Mouse (Mus musculus) spleen, adult 2 months (tissue): ENCODE measurements around the gene Ackr4. TPM values are rescaled to one million over a fixed set of nuclear protein-coding genes. Genes with fewer than 3 reads are reported as not detected.

Experiments
- DNase-seq, 2 experiments: peaks; one replicate each; pipeline versions ENCODE4 v3.0.0 to v3.0.0-alpha.2; 2012 to 2021; ENCODE audit warnings: low spot score in 2 of 2, low read depth in 1 of 2
- H3K27ac ChIP-seq: fragments of 200-500 bp; 2 replicates; pipeline ENCODE4 v1.5.1; 2012; ENCODE audit warnings: low read length, inconsistent platforms; ENCODE audit not compliant: insufficient read depth
- H3K27me3 ChIP-seq: fragments of 200-500 bp; 2 replicates; pipeline ENCODE4 v1.6.1; 2012; ENCODE audit warnings: mild to moderate bottlenecking, moderate library complexity, low read length, inconsistent platforms; ENCODE audit not compliant: control insufficient read depth, insufficient read depth
- H3K36me3 ChIP-seq: fragments of 200-500 bp; 2 replicates; pipeline ENCODE4 v1.6.1; 2012; ENCODE audit warnings: mild to moderate bottlenecking, low read length, inconsistent platforms; ENCODE audit not compliant: control insufficient read depth, insufficient read depth
- H3K4me1 ChIP-seq: fragments of 200-500 bp; 2 replicates; pipeline ENCODE4 v1.6.1; 2011; ENCODE audit warnings: inconsistent platforms; ENCODE audit not compliant: control insufficient read depth, insufficient read depth, insufficient read length
- H3K4me3 ChIP-seq: fragments of 200-500 bp; 2 replicates; pipeline ENCODE4 v1.5.1; 2011; ENCODE audit warnings: mild to moderate bottlenecking, inconsistent platforms; ENCODE audit not compliant: insufficient read depth, insufficient read length; ENCODE audit errors: extremely low read depth
- CTCF ChIP-seq: fragments of 200-500 bp; IDR thresholded peaks from 2 replicates; pipeline ENCODE4 v1.5.1; 2011; ENCODE audit warnings: mild to moderate bottlenecking, inconsistent platforms; ENCODE audit not compliant: insufficient read depth, insufficient read length, insufficient replicate concordance; ENCODE audit errors: extremely low read depth
- POLR2A ChIP-seq: fragments of 200-500 bp; IDR thresholded peaks from 2 replicates; pipeline ENCODE4 v1.6.1; 2011; ENCODE audit warnings: low read depth, low read length, inconsistent platforms
- WGBS: fragments of 180-500 bp; shearing (Covaris S2); methylation state at CpG from one replicate; pipeline ENCODE4 v1.1.7; 2018; 5-methylcytosine and 5-hydroxymethylcytosine counted together
- polyA plus RNA-seq: library from polyadenylated mRNA; depleted of rRNA; stranded (reverse); fragments of >200 nt; gene quantifications from 2 replicates; pipeline ENCODE4 v1.2.3, GENCODE M21; 2012

Gene Ackr4
- polyA plus RNA-seq, 1 experiment, result 1.6 TPM

DNA sequence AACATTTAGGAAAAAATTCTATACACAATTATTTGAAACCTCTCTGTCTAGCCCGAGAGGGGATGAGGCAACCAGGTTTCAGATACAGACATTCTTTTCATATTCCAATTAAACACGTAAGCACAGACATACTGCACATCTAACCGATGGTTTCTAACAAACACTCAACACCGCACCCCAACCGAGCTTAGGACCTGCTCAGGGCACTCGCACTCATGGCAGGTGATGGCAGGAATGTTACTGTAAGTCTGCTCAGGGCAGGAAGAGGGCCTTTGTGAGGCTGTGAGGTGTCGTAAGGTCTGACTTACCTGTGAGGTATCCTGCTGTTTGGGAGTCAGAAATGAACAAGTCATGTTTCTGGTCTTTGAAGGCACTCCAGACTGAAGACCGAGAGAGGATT is 29.8 kb upstream of the Ackr4 start:
- Histone ChIP-seq H3K4me1 (no peaks in the 10 kb centered on the region), H3K4me3 (no peak overlapping the region), H3K27ac (no peak overlapping the region), H3K27me3 (no peaks in the 10 kb centered on the region), H3K36me3 (peaks cover 60% of the 10 kb centered on the region)
- TF ChIP-seq CTCF (no peak), POLR2A (no peak)
- WGBS, result 94% methylated on average over 8 of the region's 8 CpGs
- no peak for DNase-seq

GRCm38 (mm10) chr9:104155100-104155715 is 28.5 kb upstream of the Ackr4 start:
- no peak overlapping the region for H3K4me3 ChIP-seq
- 93% methylated on average over 14 of the region's 14 CpGs for WGBS
- peaks cover 56% of the 10 kb centered on the region for H3K36me3 ChIP-seq
- no peaks in the 10 kb centered on the region for H3K4me1 ChIP-seq
- H3K27me3 ChIP-seq, result no peaks in the 10 kb centered on the region
- H3K27ac ChIP-seq, result no peak overlapping the region
- TF ChIP-seq POLR2A (no peak), CTCF (no peak)
- DNase-seq, result no peak

DNA sequence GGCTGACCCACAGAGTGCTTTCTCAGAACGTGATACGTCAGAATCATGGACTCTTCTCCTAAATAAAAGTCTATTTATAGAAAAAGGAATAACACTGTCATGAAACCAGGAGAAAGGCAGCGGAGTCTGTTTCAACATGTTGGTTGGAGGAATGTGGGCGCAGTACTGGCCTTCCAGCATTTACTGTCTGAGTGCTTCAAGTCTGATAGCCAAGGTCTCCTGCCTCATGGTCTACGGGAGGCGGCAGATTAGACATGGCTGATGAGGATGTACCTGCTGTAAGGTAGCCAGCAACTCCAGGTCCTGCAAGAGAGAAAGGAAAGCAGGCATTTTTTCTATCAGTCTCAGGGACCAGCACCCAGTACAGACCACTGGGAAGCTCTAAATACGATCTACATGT is 25.4 kb upstream of the Ackr4 start:
- Histone ChIP-seq H3K36me3 (peaks cover 40% of the 10 kb centered on the region), H3K27ac (no peak overlapping the region), H3K4me1 (no peaks in the 10 kb centered on the region), H3K4me3 (no peak overlapping the region), H3K27me3 (no peaks in the 10 kb centered on the region)
- DNase-seq, result no peak
- 94% methylated on average over 7 of the region's 7 CpGs for WGBS
- TF ChIP-seq CTCF (no peak), POLR2A (no peak)

- TF ChIP-seq CTCF (no peak), POLR2A (no peak)
- Histone ChIP-seq H3K36me3 (peaks cover 24% of the 10 kb centered on the region), H3K4me3 (no peak overlapping the region), H3K27me3 (no peaks in the 10 kb centered on the region), H3K4me1 (no peaks in the 10 kb centered on the region), H3K27ac (no peak overlapping the region)
- WGBS, result 94% methylated on average over 7 of the region's 7 CpGs
- no peak for DNase-seq
Observed at GRCm38 (mm10) chr9:104148969-104149368, 22.2 kb upstream of the Ackr4 start.

- 83% methylated on average over 7 of the region's 7 CpGs for WGBS
- DNase-seq, result no peak
- no peaks in the 10 kb centered on the region for H3K4me1 ChIP-seq
- TF ChIP-seq CTCF, result no peak
- TF ChIP-seq POLR2A, result no peak
- H3K4me3 ChIP-seq, result no peak overlapping the region
- H3K36me3 ChIP-seq, result peaks cover 8% of the 10 kb centered on the region
- no peak overlapping the region for H3K27ac ChIP-seq
- H3K27me3 ChIP-seq, result no peaks in the 10 kb centered on the region
Observed at GRCm38 (mm10) chr9:104146683-104147082, 19.9 kb upstream of the Ackr4 start.

GRCm38 (mm10) chr9:104144314-104144996 is 17.7 kb upstream of the Ackr4 start:
- no peak overlapping the region for H3K27ac ChIP-seq
- no peak for DNase-seq
- 84% methylated on average over 8 of the region's 8 CpGs for WGBS
- TF ChIP-seq CTCF (peak; percentile 28; the same call in 1 of the 2 replicates), POLR2A (no peak)
- no peak overlapping the region for H3K4me3 ChIP-seq
- H3K4me1 ChIP-seq, result no peaks in the 10 kb centered on the region
- H3K36me3 ChIP-seq, result no peaks in the 10 kb centered on the region
- H3K27me3 ChIP-seq, result no peaks in the 10 kb centered on the region

DNA sequence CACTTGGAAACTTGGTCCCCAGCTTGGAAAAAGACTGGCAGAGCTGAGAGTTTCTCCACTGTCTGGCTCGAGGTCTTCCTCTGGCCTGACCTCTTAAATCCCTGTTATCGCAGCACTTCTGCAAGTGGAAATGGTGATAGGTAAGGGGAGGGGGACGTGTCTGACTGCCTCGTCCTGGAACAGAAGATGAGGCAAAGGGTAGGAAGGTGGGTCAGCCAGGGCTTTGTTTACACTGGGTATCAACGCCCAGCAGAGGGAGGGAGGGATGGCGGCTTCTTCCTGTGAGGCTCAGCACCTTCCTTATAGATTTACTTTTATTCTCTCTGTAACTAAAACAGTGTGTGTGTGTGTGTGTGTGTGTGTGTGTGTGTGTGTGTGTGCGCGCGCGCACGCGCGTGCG is 16.1 kb upstream of the Ackr4 start:
- DNase-seq, result no peak
- WGBS, result 84% methylated on average over 14 of the region's 14 CpGs
- H3K27me3 ChIP-seq, result no peaks in the 10 kb centered on the region
- H3K27ac ChIP-seq, result no peak overlapping the region
- no peaks in the 10 kb centered on the region for H3K36me3 ChIP-seq
- H3K4me1 ChIP-seq, result no peaks in the 10 kb centered on the region
- TF ChIP-seq CTCF, result no peak
- TF ChIP-seq POLR2A, result no peak
- H3K4me3 ChIP-seq, result no peak overlapping the region
